Mouse (Mus musculus): Measurements from ENCODE around the gene Nfyb. TPM values are rescaled to one million over a fixed set of nuclear protein-coding genes. Genes with fewer than 3 reads are reported as not detected.

Gene Nfyb
- polyA plus RNA-seq, 1 experiment from 2014 or later, result 42.0 TPM

DNA sequence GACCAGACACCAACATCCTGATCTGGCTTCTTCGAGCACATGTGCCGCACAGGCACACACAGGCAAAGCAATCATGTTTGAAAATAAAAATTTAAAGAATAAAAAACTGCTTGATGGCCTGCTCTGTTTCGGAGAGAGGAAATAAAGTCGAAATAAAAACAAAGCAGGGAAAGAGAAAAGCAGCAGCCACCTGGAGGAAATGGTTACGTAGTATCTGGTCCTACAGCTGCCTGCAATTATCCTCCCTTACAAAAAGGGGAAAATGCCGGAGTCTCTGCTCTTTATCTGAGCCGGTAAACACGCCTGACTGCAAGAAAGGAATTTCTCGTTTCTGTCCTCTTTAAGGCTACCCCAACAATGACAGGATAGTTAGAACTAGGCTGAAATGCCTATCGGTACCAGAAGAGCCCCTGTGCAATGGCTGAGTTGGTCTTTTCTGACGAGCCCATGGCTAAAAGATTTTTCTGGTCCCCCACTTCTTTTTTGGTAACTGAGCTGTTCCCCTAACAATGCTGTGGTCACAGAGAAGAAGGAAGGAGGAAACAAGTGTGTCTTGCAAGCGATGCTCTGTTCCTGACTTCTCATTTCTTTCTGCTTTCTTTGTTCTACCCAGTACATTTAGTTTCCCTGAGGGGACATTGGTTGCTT lies 32.7 kb upstream of the Nfyb start:
- WGBS, result 43% methylated on average over 12 of the region's 12 CpGs

DNA sequence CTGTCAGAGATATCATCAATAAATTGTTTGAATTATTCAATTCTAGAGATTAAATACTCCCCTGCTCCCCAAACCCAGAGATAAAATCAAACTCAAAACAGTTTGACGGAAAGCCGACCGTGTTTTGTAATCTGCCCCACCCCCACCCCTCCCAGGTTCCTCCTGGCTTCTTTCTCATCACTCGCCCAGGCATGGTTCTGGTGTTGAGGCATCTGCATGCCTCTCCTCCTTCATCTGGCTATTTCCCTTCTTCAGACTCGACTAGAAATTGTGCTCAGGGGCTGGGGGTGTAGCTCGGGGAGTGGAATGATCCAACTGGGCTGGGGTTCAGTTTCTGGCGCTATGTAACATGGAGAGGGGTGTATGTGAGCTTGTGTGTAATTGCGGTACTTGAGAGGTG lies 31.8 kb upstream of the Nfyb start:
- no peaks in the 10 kb centered on the region; the same call in 1 of the 2 replicates for H3K27me3 ChIP-seq
- peak overlapping the region; percentile 28 for H3K4me2 ChIP-seq
- no peaks in the 10 kb centered on the region for H3K9me3 ChIP-seq
- H3K4me3 ChIP-seq, result no peak overlapping the region
- H3K9ac ChIP-seq, result no peak overlapping the region
- no peak overlapping the region for H3K27ac ChIP-seq (replicated peaks)
- ATAC-seq (ENCODE audit: low read depth), result no peak
- WGBS, result 60% methylated on average over 8 of the region's 8 CpGs
- H3K4me1 ChIP-seq (replicated peaks), result peaks cover 7% of the 10 kb centered on the region
- H3K36me3 ChIP-seq, result no peaks in the 10 kb centered on the region

More for the DNA sequence above, 32.7 kb upstream of the Nfyb start:
- Histone ChIP-seq H3K27me3 (no peaks in the 10 kb centered on the region; the same call in 1 of the 2 replicates), H3K4me2 (no peak overlapping the region), H3K9ac (no peak overlapping the region), H3K4me1 (replicated peaks) (peaks cover 7% of the 10 kb centered on the region), H3K9me3 (no peaks in the 10 kb centered on the region), H3K27ac (replicated peaks) (no peak overlapping the region), H3K36me3 (no peaks in the 10 kb centered on the region), H3K4me3 (no peak overlapping the region)
- no peak for ATAC-seq (ENCODE audit: low read depth)

DNA sequence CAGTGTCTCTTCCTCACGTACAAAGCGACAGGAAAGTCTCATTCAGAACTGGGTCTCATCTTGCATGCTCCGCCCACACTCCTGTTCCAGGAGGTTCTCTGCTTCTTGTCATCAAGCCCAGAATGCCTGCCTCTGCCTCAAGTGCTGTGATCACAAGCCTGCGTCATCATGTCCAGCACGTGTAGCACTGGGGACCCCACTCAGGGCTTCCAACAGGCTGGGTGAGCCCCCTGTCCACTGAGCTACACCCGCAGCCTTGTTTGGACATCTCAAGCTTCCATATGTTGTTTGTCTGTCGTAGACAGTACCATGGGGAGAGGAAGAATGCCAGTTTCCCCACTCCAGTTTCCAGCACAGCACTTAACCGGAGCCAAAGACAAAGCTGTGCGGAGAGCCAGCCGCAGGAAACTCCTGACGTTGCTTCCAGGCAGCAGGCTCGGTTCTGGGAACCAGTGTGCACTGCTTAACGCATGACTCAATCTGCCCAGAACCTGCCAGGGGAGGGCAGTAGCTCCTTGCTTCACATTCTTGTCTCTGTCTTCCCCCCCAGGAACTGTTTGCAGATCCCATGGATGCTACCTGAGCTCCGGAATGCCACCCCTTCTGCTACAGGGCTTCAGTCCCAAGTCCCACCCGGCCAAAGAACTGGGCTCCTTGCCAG lies 31.3 kb upstream of the Nfyb start:
- Histone ChIP-seq H3K9me3 (no peaks in the 10 kb centered on the region), H3K27ac (replicated peaks) (no peak overlapping the region), H3K27me3 (no peaks in the 10 kb centered on the region; the same call in 1 of the 2 replicates), H3K4me2 (peak overlapping the region; percentile 28), H3K9ac (no peak overlapping the region), H3K4me3 (no peak overlapping the region), H3K4me1 (replicated peaks) (peaks cover 7% of the 10 kb centered on the region), H3K36me3 (no peaks in the 10 kb centered on the region)
- 45% methylated on average over 15 of the region's 15 CpGs for WGBS
- peak; percentile 59; the same call in 1 of the 2 replicates for ATAC-seq (ENCODE audit: low read depth)

DNA sequence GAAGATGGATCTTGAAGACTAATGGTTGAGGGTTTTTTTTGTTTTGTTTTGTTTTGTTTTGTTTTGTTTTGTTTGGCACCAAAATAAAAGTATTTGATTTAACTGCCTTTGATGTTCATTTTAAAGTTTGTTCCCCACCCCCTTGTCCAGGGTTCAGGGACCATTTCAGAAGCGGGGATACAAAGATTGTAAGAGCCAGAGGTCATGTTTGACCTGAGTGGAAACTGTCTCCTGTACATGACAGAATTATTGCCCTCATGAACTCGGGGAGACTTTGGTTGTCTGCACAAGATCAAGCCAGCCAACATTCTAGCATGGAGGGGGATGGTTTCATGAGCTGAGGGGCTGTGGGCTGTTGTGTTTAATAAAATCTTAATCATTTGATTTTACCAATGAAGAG lies 28.4 kb upstream of the Nfyb start:
- Histone ChIP-seq H3K4me2 (no peak overlapping the region), H3K27me3 (no peaks in the 10 kb centered on the region; the same call in 1 of the 2 replicates), H3K36me3 (no peaks in the 10 kb centered on the region), H3K9me3 (no peaks in the 10 kb centered on the region), H3K4me3 (no peak overlapping the region), H3K9ac (no peak overlapping the region), H3K27ac (replicated peaks) (no peak overlapping the region), H3K4me1 (replicated peaks) (peaks cover 7% of the 10 kb centered on the region)
- no peak for ATAC-seq (ENCODE audit: low read depth)
- 64% methylated on average over 2 of the region's 2 CpGs for WGBS

DNA sequence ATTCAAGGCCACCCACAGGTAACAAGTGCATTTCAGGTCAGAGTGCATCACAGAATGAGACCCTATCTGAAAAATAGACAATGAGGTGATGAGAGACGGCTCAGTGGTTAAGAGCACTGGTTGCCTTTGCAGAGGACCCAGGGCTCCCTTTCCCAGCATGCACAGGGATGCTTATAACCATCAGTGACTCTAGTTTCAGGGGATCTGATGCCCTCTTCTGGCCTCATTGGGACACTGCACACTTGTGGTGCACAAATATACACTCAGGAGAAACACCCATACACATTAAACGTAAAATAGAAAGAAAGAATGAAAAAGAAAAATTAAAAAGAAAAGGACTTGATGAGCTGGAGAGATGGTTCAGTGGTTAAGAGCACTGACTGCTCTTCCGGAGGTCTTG lies 27.8 kb upstream of the Nfyb start:
- H3K4me3 ChIP-seq, result no peak overlapping the region
- no peak for ATAC-seq (ENCODE audit: low read depth)
- H3K36me3 ChIP-seq, result no peaks in the 10 kb centered on the region
- no peaks in the 10 kb centered on the region for H3K9me3 ChIP-seq
- no peaks in the 10 kb centered on the region for H3K27me3 ChIP-seq
- H3K9ac ChIP-seq, result no peak overlapping the region
- H3K4me2 ChIP-seq, result no peak overlapping the region
- WGBS, result 97% methylated on average over 3 of the region's 3 CpGs
- H3K4me1 ChIP-seq (replicated peaks), result peaks cover 7% of the 10 kb centered on the region
- no peak overlapping the region for H3K27ac ChIP-seq (replicated peaks)

DNA sequence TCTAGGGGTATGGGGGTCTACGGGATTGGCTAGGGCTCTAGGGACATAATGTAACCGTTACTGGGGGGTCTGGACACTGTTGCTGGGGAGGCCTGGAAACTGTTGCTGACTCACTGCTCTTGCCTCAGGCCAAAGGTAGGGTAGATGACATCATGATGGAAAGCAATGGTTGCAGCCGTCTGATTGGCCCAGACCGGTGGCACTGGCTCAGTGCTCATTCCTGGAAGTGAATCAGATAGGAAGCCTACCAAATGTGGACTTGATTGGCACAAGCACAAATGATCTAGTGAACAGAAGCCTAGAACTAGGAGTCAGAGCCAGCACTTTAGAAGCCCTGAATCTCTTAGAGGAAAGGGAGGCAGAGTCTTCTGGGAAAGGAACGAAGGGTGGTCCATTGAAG lies 26.6 kb upstream of the Nfyb start:
- no peak for ATAC-seq (ENCODE audit: low read depth)
- Histone ChIP-seq H3K9ac (no peak overlapping the region), H3K27ac (replicated peaks) (no peak overlapping the region), H3K4me2 (no peak overlapping the region), H3K9me3 (no peaks in the 10 kb centered on the region), H3K4me1 (replicated peaks) (peaks cover 6% of the 10 kb centered on the region), H3K4me3 (no peak overlapping the region), H3K36me3 (no peaks in the 10 kb centered on the region), H3K27me3 (no peaks in the 10 kb centered on the region)
- 87% methylated on average over 5 of the region's 5 CpGs for WGBS

DNA sequence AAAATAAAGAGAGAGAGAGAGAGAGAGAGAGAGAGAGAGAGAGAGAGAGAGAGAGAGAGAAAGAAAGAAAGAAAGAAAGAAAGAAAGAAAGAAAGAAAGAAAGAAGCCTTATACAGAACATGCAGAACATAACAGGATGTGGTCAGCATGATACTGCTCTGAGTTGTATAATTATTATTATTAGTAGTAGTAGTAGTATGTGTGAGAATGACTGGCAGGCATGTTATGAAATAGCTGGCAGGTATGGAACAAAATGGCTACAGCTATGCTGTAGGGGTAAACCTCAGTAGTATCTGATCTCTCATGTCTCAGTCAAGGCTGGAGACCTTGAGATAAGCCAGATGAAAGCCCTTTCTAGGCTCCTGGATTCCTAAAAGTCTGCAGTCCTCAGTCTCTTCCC lies 25.2 kb upstream of the Nfyb start:
- Histone ChIP-seq H3K36me3 (no peaks in the 10 kb centered on the region), H3K9ac (no peak overlapping the region)
- no peak for ATAC-seq (ENCODE audit: low read depth)

DNA sequence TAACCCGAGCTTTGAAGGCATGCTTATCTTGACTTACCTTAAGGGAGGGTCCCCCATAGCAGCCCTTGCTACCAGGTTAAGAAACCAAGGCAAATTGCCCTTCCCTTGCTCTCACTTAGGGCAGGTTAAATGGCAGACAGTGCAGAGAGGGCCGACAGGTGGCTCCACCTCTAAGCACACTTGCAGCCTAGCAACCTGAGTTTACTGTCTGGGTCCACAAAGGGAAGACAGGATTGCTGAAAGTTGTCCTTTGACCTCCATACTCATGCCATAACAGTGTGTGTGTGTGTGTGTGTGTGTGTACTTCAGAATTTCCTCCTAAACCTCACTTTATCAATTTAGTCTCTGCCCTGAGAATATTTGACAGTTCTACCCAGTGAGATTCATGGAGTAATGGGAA lies 18.5 kb upstream of the Nfyb start:
- H3K27me3 ChIP-seq, result no peaks in the 10 kb centered on the region
- no peaks in the 10 kb centered on the region for H3K9me3 ChIP-seq
- H3K9ac ChIP-seq, result no peak overlapping the region
- H3K36me3 ChIP-seq, result no peaks in the 10 kb centered on the region
- no peak for ATAC-seq (ENCODE audit: low read depth)
- 0 out of 2 replicates have a peak, but pooled peaks cover 6% of the 10 kb centered on the region for H3K4me1 ChIP-seq (replicated peaks)
- H3K27ac ChIP-seq (replicated peaks), result no peak overlapping the region
- no peak overlapping the region for H3K4me3 ChIP-seq
- H3K4me2 ChIP-seq, result no peak overlapping the region
- 42% methylated on average over 2 of the region's 2 CpGs for WGBS

More for the DNA sequence above, 25.2 kb upstream of the Nfyb start:
- Histone ChIP-seq H3K4me1 (replicated peaks) (no peaks in the 10 kb centered on the region), H3K27me3 (no peaks in the 10 kb centered on the region), H3K9me3 (no peaks in the 10 kb centered on the region), H3K4me2 (no peak overlapping the region), H3K27ac (replicated peaks) (no peak overlapping the region), H3K4me3 (no peak overlapping the region)

DNA sequence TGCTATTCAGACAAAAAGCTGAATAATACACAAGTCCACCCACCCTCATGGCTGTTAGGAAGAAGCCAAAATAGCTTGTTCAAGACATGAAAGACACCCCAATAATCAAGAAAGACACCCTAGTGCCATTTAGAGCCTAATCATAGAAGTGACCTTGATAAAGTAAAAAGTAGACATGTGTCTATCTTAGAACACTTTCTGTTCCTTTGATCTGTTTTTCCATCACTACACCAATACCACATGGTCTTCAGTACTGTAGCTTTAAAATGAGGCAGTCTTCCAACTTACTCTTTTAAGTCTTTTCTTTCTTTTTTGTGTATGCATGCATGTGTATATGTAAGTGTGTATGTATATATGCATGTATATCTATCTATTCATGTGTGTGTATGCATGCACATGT lies 16.9 kb upstream of the Nfyb start:
- H3K4me1 ChIP-seq (replicated peaks), result 0 out of 2 replicates have a peak, but pooled peaks cover 6% of the 10 kb centered on the region
- H3K27me3 ChIP-seq, result no peaks in the 10 kb centered on the region
- H3K9me3 ChIP-seq, result no peaks in the 10 kb centered on the region
- no peak overlapping the region for H3K9ac ChIP-seq
- no peak overlapping the region for H3K27ac ChIP-seq (replicated peaks)
- no peak for ATAC-seq (ENCODE audit: low read depth)
- no peak overlapping the region for H3K4me3 ChIP-seq
- H3K4me2 ChIP-seq, result no peak overlapping the region
- no peaks in the 10 kb centered on the region for H3K36me3 ChIP-seq

DNA sequence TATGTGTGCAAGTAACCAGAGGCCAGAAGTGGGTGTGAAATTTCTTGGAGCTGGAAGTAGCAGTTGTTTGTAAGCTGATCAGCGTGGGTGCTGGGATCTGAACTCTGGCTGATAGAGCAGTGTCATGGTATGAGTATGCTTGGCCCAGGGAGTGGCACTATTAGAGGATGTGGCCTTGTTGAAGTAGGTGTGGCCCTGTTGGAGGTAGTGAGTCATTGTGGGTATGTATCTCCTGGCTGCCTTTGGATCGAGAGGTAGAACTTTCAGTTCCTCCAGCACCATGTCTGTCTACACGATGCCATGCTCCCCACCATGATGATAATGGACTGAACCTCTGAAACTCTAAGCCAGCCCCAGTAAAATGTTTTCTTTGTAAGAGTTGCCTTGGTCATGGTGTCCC lies 16.4 kb upstream of the Nfyb start:
- Histone ChIP-seq H3K4me1 (replicated peaks) (0 out of 2 replicates have a peak, but pooled peaks cover 6% of the 10 kb centered on the region), H3K27me3 (no peaks in the 10 kb centered on the region), H3K4me2 (no peak overlapping the region), H3K27ac (replicated peaks) (no peak overlapping the region), H3K9me3 (no peaks in the 10 kb centered on the region), H3K4me3 (no peak overlapping the region), H3K9ac (no peak overlapping the region), H3K36me3 (no peaks in the 10 kb centered on the region)
- 93% methylated on average over 3 of the region's 3 CpGs for WGBS
- ATAC-seq (ENCODE audit: low read depth), result no peak

DNA sequence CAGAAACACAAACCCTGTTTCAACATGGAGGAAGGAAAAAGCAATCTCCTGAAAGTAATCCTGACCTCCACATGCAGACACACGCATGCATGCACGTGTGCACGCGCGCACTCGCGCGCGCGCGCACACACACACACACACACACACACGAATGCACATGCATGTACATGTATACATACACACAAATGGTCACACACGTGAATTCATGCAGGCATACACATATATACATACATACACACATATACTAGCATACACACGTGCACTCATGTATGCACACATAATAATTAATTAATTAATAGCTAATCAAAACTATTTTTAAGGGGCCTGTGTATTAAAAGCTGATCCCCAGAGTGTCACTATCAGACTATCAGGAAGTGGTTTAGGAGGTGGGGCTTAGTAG lies 15.9 kb upstream of the Nfyb start:
- WGBS, result 97% methylated on average over 14 of the region's 14 CpGs
- no peaks in the 10 kb centered on the region for H3K27me3 ChIP-seq
- no peak overlapping the region for H3K9ac ChIP-seq
- no peaks in the 10 kb centered on the region for H3K36me3 ChIP-seq
- no peak overlapping the region for H3K4me2 ChIP-seq
- no peak for ATAC-seq (ENCODE audit: low read depth)
- H3K27ac ChIP-seq (replicated peaks), result no peak overlapping the region
- 0 out of 2 replicates have a peak, but pooled peaks cover 6% of the 10 kb centered on the region for H3K4me1 ChIP-seq (replicated peaks)
- no peaks in the 10 kb centered on the region for H3K9me3 ChIP-seq
- H3K4me3 ChIP-seq, result no peak overlapping the region

DNA sequence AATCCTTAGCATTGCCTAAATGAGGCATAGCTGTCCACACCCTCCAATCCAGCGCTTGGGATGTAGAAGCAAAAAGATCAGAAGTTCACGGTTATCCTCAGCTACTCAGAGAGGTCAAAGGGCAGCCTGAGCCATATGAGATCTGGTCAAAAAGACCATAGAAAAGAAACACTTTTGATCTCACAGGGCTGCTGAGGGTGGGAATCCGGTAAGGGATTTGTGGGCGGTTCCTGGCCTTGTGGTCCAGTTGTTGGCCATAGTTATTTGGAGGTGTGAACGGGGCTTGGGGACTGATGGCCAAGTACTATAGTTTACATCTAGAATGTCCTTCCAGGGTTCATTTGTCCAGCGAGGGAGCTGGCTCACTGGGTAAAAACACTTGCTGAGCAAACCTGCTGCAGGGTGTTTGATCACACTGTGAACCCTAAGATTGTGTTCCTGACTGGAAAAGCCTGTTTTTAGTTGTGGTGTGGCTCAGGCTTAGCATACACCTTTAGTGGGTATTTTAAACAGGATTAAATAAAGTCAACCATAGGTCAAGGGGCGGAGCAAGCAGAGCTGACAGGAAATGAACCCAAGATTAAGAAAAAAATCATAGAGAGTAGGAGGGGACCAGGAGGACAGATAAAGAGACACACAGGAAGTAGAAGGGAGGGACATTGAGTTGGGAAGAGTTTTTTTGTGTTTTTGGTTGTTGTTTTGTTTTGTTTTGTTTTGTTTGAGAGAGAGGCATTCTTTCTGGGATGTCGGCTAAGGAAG lies 15.0 kb upstream of the Nfyb start:
- 79% methylated on average over 8 of the region's 8 CpGs for WGBS
- Histone ChIP-seq H3K36me3 (no peaks in the 10 kb centered on the region), H3K27me3 (no peaks in the 10 kb centered on the region), H3K9me3 (no peaks in the 10 kb centered on the region), H3K9ac (no peak overlapping the region), H3K4me3 (no peak overlapping the region), H3K4me2 (no peak overlapping the region), H3K27ac (replicated peaks) (no peak overlapping the region), H3K4me1 (replicated peaks) (0 out of 2 replicates have a peak, but pooled peaks cover 6% of the 10 kb centered on the region)
- no peak for ATAC-seq (ENCODE audit: low read depth)
